Mouse (Mus musculus) neural tube, embryonic 11.5 days (tissue): ENCODE measurements around the gene Kctd4. TPM values are rescaled to one million over a fixed set of nuclear protein-coding genes. Genes with fewer than 3 reads are reported as not detected.

Source experiments
- ATAC-seq: fragments of 200-750 bp; cut with Nextera tagmentation; 2 replicates; pipeline ENCODE4 v1.8.0; 2017; ENCODE audit warnings: moderate number of reproducible peaks, mild to moderate bottlenecking, moderate TSS enrichment, moderate library complexity; ENCODE audit not compliant: insufficient read depth, low FRiP score, low TSS enrichment
- DNase-seq: peaks from one replicate; pipeline ENCODE4 v3.0.0-alpha.2; 2015; ENCODE audit warnings: low spot score
- H3K27ac ChIP-seq: fragments of 300-500 bp; sonication (generic); 2 replicates; pipeline ENCODE4 v1.5.1; 2014; ENCODE audit warnings: low read depth, mild to moderate bottlenecking, low read length
- H3K27me3 ChIP-seq: fragments of 300-500 bp; sonication (generic); 2 replicates; pipeline ENCODE4 v1.6.1; 2014; ENCODE audit warnings: mild to moderate bottlenecking, low read length, mixed read lengths; ENCODE audit not compliant: control insufficient read depth, insufficient read depth
- H3K36me3 ChIP-seq: fragments of 300-500 bp; sonication (generic); 2 replicates; pipeline ENCODE4 v1.6.1; 2014; ENCODE audit warnings: mild to moderate bottlenecking, low read length, moderate library complexity, mixed read lengths; ENCODE audit not compliant: control insufficient read depth, insufficient read depth
- H3K4me1 ChIP-seq: fragments of 300-500 bp; sonication (generic); 2 replicates; pipeline ENCODE4 v1.6.1; 2014; ENCODE audit warnings: low read length, mixed read lengths; ENCODE audit not compliant: control insufficient read depth, insufficient read depth
- H3K4me2 ChIP-seq: fragments of 300-500 bp; sonication (generic); 2 replicates; pipeline ENCODE4 v1.6.1; 2014; ENCODE audit warnings: low read depth, mild to moderate bottlenecking, moderate library complexity
- H3K4me3 ChIP-seq: fragments of 300-500 bp; sonication (generic); 2 replicates; pipeline ENCODE4 v1.5.1; 2014; ENCODE audit warnings: low read depth, low read length
- H3K9ac ChIP-seq: fragments of 300-500 bp; sonication (generic); 2 replicates; pipeline ENCODE4 v1.6.1; 2014; ENCODE audit warnings: mild to moderate bottlenecking, low read length
- H3K9me3 ChIP-seq: fragments of 300-500 bp; sonication (generic); 2 replicates; pipeline ENCODE4 v1.6.1; 2016; ENCODE audit warnings: low read length; ENCODE audit not compliant: control insufficient read depth
- WGBS: fragments of 180-500 bp; shearing (Covaris S2); extraction: QIAGEN DNeasy Blood & Tissue Kit; methylation state at CpG from one replicate; pipeline ENCODE4 v1.1.7; 2014; 5-methylcytosine and 5-hydroxymethylcytosine counted together
- polyA plus RNA-seq: library from polyadenylated mRNA; unstranded; fragments of >200 nt; fragmentation: Nextera tagmentation; extraction: Ambion mirVana; gene quantifications from 2 replicates; pipeline ENCODE4 v1.2.1, GENCODE M21; 2014

Kctd4 gene
- polyA plus RNA-seq, 1 experiment from 2014 or later: 1.7 TPM

DNA sequence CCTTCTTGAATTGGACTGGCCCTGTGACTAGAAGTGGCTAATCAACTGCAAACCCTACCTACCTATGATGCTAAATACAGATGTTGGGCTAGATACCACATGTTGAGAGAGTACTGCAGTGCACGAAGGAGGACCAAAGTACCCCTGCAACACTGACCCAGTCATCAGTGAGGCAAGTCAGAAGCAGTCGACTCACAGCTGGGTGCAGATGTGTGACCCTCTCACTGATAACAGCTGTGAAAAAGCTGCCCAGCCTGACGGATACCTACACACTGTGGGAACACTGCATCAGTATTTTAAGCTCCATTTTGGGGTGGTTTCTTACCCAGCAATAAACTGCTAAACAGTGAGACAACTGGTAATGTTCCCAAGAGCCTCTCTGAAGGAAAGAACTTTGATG lies 21.3 kb downstream of the Kctd4 start:
- H3K4me2 ChIP-seq: no peak overlapping the region
- 45% methylated on average over 3 of the region's 3 CpGs for WGBS
- H3K36me3 ChIP-seq: no peaks in the 10 kb centered on the region

GRCm38 (mm10) chr14:75981231-75981630 lies 26.4 kb downstream of the Kctd4 start:
- Histone ChIP-seq H3K27ac (no peak overlapping the region), H3K4me3 (no peak overlapping the region), H3K4me1 (no peaks in the 10 kb centered on the region), H3K9ac (no peak overlapping the region), H3K4me2 (no peak overlapping the region), H3K9me3 (no peaks in the 10 kb centered on the region), H3K27me3 (no peaks in the 10 kb centered on the region), H3K36me3 (no peaks in the 10 kb centered on the region)
- ATAC-seq: no peak
- no peak for DNase-seq
- WGBS: 94% methylated on average over 3 of the region's 3 CpGs

More for the DNA sequence above, 21.3 kb downstream of the Kctd4 start:
- H3K27ac ChIP-seq: no peak overlapping the region
- DNase-seq: no peak
- no peaks in the 10 kb centered on the region for H3K27me3 ChIP-seq
- H3K4me1 ChIP-seq: no peaks in the 10 kb centered on the region
- ATAC-seq: no peak
- H3K4me3 ChIP-seq: no peak overlapping the region
- no peaks in the 10 kb centered on the region for H3K9me3 ChIP-seq
- H3K9ac ChIP-seq: no peak overlapping the region

- no peak overlapping the region for H3K9ac ChIP-seq
- 89% methylated on average over 2 of the region's 2 CpGs for WGBS
- DNase-seq: no peak
- H3K27me3 ChIP-seq: no peaks in the 10 kb centered on the region
- no peak for ATAC-seq
- no peak overlapping the region for H3K4me3 ChIP-seq
- H3K4me1 ChIP-seq: no peaks in the 10 kb centered on the region
- H3K36me3 ChIP-seq: no peaks in the 10 kb centered on the region
- H3K27ac ChIP-seq: no peak overlapping the region
- H3K4me2 ChIP-seq: no peak overlapping the region
- H3K9me3 ChIP-seq: no peaks in the 10 kb centered on the region
Measured at GRCm38 (mm10) chr14:75983891-75984290, 29.1 kb downstream of the Kctd4 start.

- no peaks in the 10 kb centered on the region for H3K27me3 ChIP-seq
- no peak for ATAC-seq
- no peaks in the 10 kb centered on the region for H3K4me1 ChIP-seq
- no peak overlapping the region for H3K27ac ChIP-seq
- H3K36me3 ChIP-seq: no peaks in the 10 kb centered on the region
- DNase-seq: no peak
- no peak overlapping the region for H3K4me3 ChIP-seq
- 67% methylated on average over 4 of the region's 4 CpGs for WGBS
- H3K9me3 ChIP-seq: no peaks in the 10 kb centered on the region
- H3K9ac ChIP-seq: no peak overlapping the region
- no peak overlapping the region for H3K4me2 ChIP-seq
Measured at GRCm38 (mm10) chr14:75985112-75985511, 30.3 kb downstream of the Kctd4 start.

- Histone ChIP-seq H3K27ac (no peak overlapping the region), H3K36me3 (no peaks in the 10 kb centered on the region), H3K9ac (no peak overlapping the region), H3K9me3 (no peaks in the 10 kb centered on the region), H3K4me2 (no peak overlapping the region), H3K27me3 (no peaks in the 10 kb centered on the region), H3K4me3 (no peak overlapping the region), H3K4me1 (no peaks in the 10 kb centered on the region)
- DNase-seq (no peak), ATAC-seq (no peak)
- 88% methylated on average over 7 of the region's 7 CpGs for WGBS
Measured at GRCm38 (mm10) chr14:75986878-75987483, 32.2 kb downstream of the Kctd4 start.

GRCm38 (mm10) chr14:75989168-75989567 lies 34.4 kb downstream of the Kctd4 start:
- 87% methylated on average over 1 of the region's 1 CpGs for WGBS
- H3K36me3 ChIP-seq: 0 out of 2 replicates have a peak, but pooled peaks cover 2% of the 10 kb centered on the region
- H3K27me3 ChIP-seq: no peaks in the 10 kb centered on the region
- no peak overlapping the region for H3K27ac ChIP-seq
- H3K4me1 ChIP-seq: no peaks in the 10 kb centered on the region
- no peak overlapping the region for H3K9ac ChIP-seq
- H3K4me3 ChIP-seq: no peak overlapping the region
- no peaks in the 10 kb centered on the region for H3K9me3 ChIP-seq
- ATAC-seq (no peak), DNase-seq (no peak)
- H3K4me2 ChIP-seq: no peak overlapping the region

DNA sequence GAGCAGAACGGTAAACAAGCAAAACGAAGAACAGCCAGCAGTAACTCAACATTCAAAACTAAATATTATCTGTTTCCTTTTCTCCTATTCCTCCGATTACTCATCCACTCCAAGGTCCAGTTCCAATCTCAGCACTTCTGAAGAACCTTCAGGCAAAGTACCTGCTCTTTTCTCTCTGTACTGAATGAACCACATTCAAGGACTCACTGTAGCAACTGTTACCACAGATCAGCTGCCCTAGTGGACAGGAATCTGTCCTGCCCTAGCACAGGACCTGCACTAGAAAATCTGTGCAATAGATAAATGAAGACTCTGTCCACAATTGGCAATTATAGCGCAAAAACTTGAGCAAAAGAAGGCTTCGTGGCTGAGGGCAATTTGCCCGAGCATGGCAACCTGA lies 36.1 kb downstream of the Kctd4 start:
- Histone ChIP-seq H3K4me3 (no peak overlapping the region), H3K36me3 (0 out of 2 replicates have a peak, but pooled peaks cover 2% of the 10 kb centered on the region), H3K9ac (no peak overlapping the region), H3K27me3 (no peaks in the 10 kb centered on the region), H3K4me1 (no peaks in the 10 kb centered on the region), H3K27ac (no peak overlapping the region), H3K4me2 (no peak overlapping the region), H3K9me3 (no peaks in the 10 kb centered on the region)
- WGBS: 93% methylated on average over 6 of the region's 6 CpGs
- no peak for ATAC-seq
- DNase-seq: no peak

GRCm38 (mm10) chr14:75992371-75992770 lies 37.6 kb downstream of the Kctd4 start:
- H3K27me3 ChIP-seq: no peaks in the 10 kb centered on the region

GRCm38 (mm10) chr14:75998082-75998481 lies 43.3 kb downstream of the Kctd4 start:
- WGBS: 61% methylated on average over 1 of the region's 1 CpGs
- Histone ChIP-seq H3K36me3 (0 out of 2 replicates have a peak, but pooled peaks cover 2% of the 10 kb centered on the region), H3K4me2 (no peak overlapping the region), H3K9me3 (no peaks in the 10 kb centered on the region), H3K9ac (no peak overlapping the region), H3K4me3 (no peak overlapping the region), H3K27ac (no peak overlapping the region), H3K4me1 (no peaks in the 10 kb centered on the region), H3K27me3 (no peaks in the 10 kb centered on the region)
- DNase-seq (no peak), ATAC-seq (no peak)

More at GRCm38 (mm10) chr14:75992371-75992770, 37.6 kb downstream of the Kctd4 start:
- no peak overlapping the region for H3K27ac ChIP-seq
- DNase-seq: no peak
- no peaks in the 10 kb centered on the region for H3K9me3 ChIP-seq
- no peak overlapping the region for H3K4me2 ChIP-seq
- no peak for ATAC-seq
- no peak overlapping the region for H3K9ac ChIP-seq
- H3K36me3 ChIP-seq: 0 out of 2 replicates have a peak, but pooled peaks cover 2% of the 10 kb centered on the region
- no peaks in the 10 kb centered on the region for H3K4me1 ChIP-seq
- H3K4me3 ChIP-seq: no peak overlapping the region
- WGBS: 97% methylated on average over 4 of the region's 4 CpGs
